Mouse (Mus musculus): ENCODE data around the gene Nisch. TPM values are rescaled to one million over a fixed set of nuclear protein-coding genes. Genes with fewer than 3 reads are reported as not detected.

Gene Nisch
- total and polyA plus RNA-seq, 2 experiments from 2014 or later, result 199 to 300 TPM

DNA sequence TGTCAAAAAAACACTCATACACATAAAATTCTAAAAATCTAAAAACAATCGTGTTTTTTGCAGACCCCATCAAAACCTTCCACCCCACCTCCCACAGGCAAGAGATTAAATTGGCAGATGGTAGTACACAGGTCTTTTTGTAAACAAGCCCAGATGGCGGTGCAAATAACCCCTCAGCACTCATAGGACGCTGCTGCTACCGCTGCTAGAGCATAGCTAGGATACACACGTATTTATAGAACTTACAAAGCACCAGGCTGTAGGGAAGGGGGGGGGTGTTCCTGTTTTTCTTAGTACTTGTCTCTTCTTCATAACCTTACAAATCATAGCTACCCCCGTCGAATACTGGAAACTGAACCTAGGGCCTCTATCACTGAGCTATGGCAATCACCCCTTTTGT lies 23.0 kb downstream of the Nisch start:
- Histone ChIP-seq H3K9ac (no peak overlapping the region), H3K4me1 (ENCODE audit: insufficient read depth) (no peaks in the 10 kb centered on the region), H3K36me3 (ENCODE audit: insufficient read depth) (peaks cover 57% of the 10 kb centered on the region), H3K27me3 (ENCODE audit: insufficient read depth, low read length) (no peaks in the 10 kb centered on the region), H3K9me3 (ENCODE audit: low read length) (no peaks in the 10 kb centered on the region), H3K4me2 (ENCODE audit: low read depth) (no peak overlapping the region), H3K27ac (ENCODE audit: low read depth, low read length) (no peak overlapping the region; the same call in 1 of the 2 replicates), H3K4me3 (ENCODE audit: low read depth, low read length) (no peak overlapping the region)
- no peak for TF ChIP-seq CTCF (IDR thresholded peaks at IDR 0.05; ENCODE audit: low read depth)
- ATAC-seq (peak; percentile 23; the same call in 1 of the 2 replicates), DNase-seq (no peak)
- WGBS, result 58% methylated on average over 7 of the region's 7 CpGs

DNA sequence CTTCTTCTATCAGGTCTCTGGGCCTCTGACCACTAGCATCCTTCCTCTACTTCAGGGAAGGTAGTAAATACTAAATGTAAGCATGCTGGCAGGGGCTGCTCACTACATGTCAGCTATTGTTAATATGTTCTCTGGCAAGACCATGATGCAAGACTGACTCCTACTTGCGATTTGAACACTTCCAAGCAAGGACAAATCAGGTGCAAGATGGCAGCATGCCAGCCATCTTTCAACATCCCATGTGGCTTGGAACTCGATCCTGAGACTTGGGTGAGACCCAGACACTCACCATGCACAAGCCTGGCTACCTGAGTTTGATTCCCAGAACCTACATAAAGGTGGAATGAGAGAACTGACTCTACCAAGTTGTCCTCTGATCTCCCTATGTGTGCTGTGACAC lies 24.8 kb downstream of the Nisch start:
- Histone ChIP-seq H3K27me3 (ENCODE audit: insufficient read depth, low read length) (no peaks in the 10 kb centered on the region), H3K9me3 (ENCODE audit: low read length) (no peaks in the 10 kb centered on the region), H3K36me3 (ENCODE audit: insufficient read depth) (peaks cover 72% of the 10 kb centered on the region), H3K4me3 (ENCODE audit: low read depth, low read length) (no peak overlapping the region), H3K9ac (no peak overlapping the region), H3K4me1 (ENCODE audit: insufficient read depth) (no peaks in the 10 kb centered on the region), H3K27ac (ENCODE audit: low read depth, low read length) (no peak overlapping the region), H3K4me2 (ENCODE audit: low read depth) (no peak overlapping the region)
- no peak for ATAC-seq
- 40% methylated on average over 2 of the region's 2 CpGs for WGBS
- DNase-seq, result no peak
- no peak for TF ChIP-seq CTCF (IDR thresholded peaks at IDR 0.05; ENCODE audit: low read depth)

DNA sequence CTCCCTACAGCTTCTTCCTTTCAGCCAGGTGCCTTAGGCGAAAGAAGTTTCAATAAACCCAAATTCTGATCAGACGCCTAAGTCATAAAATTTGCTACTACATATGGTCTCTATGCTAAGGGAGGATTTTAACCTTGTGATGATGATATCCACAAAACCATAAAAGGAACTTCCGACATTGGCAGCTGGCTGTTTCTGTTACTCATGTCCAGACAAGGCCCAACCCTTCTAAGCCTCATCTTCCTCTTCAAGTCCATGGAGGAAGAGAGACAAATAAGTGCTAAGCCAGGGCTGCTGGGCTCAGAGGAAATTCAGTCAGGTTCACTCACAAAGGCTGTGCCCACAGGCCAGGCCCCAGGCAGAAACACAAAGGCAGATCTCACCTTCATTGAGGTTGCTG lies 27.4 kb downstream of the Nisch start:
- Histone ChIP-seq H3K27me3 (ENCODE audit: insufficient read depth, low read length) (no peaks in the 10 kb centered on the region), H3K4me1 (ENCODE audit: insufficient read depth) (no peaks in the 10 kb centered on the region), H3K27ac (ENCODE audit: low read depth, low read length) (0 out of 2 replicates have a peak overlapping the region, but pooled peaks have one; percentile 15), H3K36me3 (ENCODE audit: insufficient read depth) (peaks cover 90% of the 10 kb centered on the region), H3K4me3 (ENCODE audit: low read depth, low read length) (no peak overlapping the region), H3K9ac (no peak overlapping the region), H3K9me3 (ENCODE audit: low read length) (no peaks in the 10 kb centered on the region), H3K4me2 (ENCODE audit: low read depth) (no peak overlapping the region)
- no peak for TF ChIP-seq CTCF (IDR thresholded peaks at IDR 0.05; ENCODE audit: low read depth)
- ATAC-seq (no peak), DNase-seq (no peak)
- WGBS, result 96% methylated on average over 3 of the region's 3 CpGs

DNA sequence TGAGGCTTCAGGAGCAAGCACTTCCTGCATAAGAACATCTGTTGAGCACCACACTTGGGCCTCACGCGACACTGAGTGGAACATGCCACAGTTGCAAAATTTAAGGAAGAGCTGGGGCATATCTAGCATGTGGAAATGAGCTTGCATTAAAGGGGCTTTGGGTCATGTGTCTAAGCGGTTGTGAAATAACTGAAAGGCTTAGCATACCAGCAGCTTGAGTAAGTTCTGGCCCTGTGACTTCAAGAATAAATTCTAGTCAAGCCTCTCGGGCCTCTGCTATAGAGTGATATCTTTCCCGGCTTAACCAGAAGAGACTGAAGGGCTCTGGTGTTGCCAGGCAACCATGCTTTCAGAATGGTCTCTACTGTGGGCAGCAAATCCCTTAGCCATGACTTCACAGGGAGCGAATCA lies 28.0 kb downstream of the Nisch start:
- Histone ChIP-seq H3K9me3 (ENCODE audit: low read length) (no peaks in the 10 kb centered on the region), H3K9ac (no peak overlapping the region), H3K27ac (ENCODE audit: low read depth, low read length) (no peak overlapping the region), H3K4me1 (ENCODE audit: insufficient read depth) (no peaks in the 10 kb centered on the region), H3K4me3 (ENCODE audit: low read depth, low read length) (no peak overlapping the region), H3K27me3 (ENCODE audit: insufficient read depth, low read length) (no peaks in the 10 kb centered on the region), H3K4me2 (ENCODE audit: low read depth) (no peak overlapping the region), H3K36me3 (ENCODE audit: insufficient read depth) (peaks cover 96% of the 10 kb centered on the region)
- ATAC-seq, result peak; percentile 70
- no peak for TF ChIP-seq CTCF (IDR thresholded peaks at IDR 0.05; ENCODE audit: low read depth)
- WGBS, result 49% methylated on average over 6 of the region's 6 CpGs
- DNase-seq, result no peak

DNA sequence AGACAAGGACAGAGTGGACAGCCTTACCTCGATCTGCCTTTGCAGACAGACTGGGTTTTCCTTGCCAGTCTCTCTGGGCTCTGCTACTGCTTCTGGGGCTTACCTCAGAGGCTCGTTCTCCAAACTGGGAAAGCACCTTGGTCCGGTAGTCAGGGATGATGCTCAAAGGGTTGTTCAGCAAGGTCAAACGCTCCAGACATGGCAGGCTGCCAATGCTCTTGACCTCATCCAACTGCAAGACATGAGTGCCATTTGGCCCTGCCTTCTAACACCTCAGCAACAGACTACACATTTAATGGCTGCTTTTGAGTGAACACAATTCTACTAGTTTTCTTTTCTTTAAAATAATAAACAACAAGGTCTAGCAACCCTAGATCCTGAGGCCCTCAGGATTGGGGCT lies 30.1 kb downstream of the Nisch start:
- WGBS, result 84% methylated on average over 4 of the region's 4 CpGs
- H3K9me3 ChIP-seq (ENCODE audit: low read length), result no peaks in the 10 kb centered on the region
- no peak overlapping the region for H3K4me3 ChIP-seq (ENCODE audit: low read depth, low read length)
- H3K27me3 ChIP-seq (ENCODE audit: insufficient read depth, low read length), result no peaks in the 10 kb centered on the region
- no peaks in the 10 kb centered on the region for H3K4me1 ChIP-seq (ENCODE audit: insufficient read depth)
- H3K36me3 ChIP-seq (ENCODE audit: insufficient read depth), result peaks cover 98% of the 10 kb centered on the region
- no peak overlapping the region for H3K9ac ChIP-seq
- no peak overlapping the region for H3K4me2 ChIP-seq (ENCODE audit: low read depth)
- TF ChIP-seq CTCF (IDR thresholded peaks at IDR 0.05; ENCODE audit: low read depth), result no peak
- no peak for ATAC-seq
- DNase-seq, result no peak
- no peak overlapping the region for H3K27ac ChIP-seq (ENCODE audit: low read depth, low read length)

DNA sequence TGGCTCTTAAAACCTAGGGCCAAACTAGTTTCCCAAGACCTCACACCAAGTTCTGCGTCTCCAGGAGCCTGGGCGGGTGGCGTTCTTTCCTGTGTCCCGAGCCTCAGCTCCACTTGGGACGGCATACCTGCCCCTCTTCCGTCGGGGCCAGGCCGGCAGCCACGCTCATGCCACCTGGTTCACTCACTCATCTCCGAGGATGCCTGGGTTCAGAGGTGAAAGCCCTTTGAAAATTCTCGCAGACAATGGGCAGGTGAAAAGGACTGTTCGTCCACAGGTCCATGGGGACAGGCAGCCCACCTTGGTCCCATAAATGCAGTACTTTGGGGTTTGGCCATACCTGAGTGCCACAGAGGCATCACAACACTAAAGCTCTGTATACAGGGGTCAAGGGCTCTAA lies 32.6 kb downstream of the Nisch start:
- Histone ChIP-seq H3K4me3 (ENCODE audit: low read depth, low read length) (no peak overlapping the region), H3K9ac (no peak overlapping the region), H3K27ac (ENCODE audit: low read depth, low read length) (no peak overlapping the region), H3K27me3 (ENCODE audit: insufficient read depth, low read length) (no peaks in the 10 kb centered on the region), H3K4me2 (ENCODE audit: low read depth) (no peak overlapping the region), H3K36me3 (ENCODE audit: insufficient read depth) (peaks cover 98% of the 10 kb centered on the region), H3K9me3 (ENCODE audit: low read length) (no peaks in the 10 kb centered on the region), H3K4me1 (ENCODE audit: insufficient read depth) (no peaks in the 10 kb centered on the region)
- 94% methylated on average over 12 of the region's 12 CpGs for WGBS
- no peak for TF ChIP-seq CTCF (IDR thresholded peaks at IDR 0.05; ENCODE audit: low read depth)
- no peak for ATAC-seq
- DNase-seq, result no peak

DNA sequence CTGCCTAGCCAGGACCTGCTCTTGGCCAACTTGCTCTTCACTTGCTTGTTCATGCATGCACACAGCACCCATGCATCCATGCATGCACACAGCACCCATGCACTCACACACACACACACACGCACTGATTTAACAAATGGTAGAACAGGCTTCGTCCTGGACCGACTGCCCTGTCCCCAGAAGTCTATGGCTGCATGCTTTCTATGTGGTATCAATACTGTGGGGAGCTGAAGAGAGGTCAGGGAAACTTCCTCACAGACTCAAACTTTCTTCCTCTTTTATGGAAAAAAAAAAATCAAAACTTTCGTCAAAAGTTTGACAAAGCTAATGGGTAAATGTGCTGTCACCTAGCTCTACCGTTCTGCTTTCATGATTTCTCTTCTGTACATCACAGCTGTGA lies 33.2 kb downstream of the Nisch start:
- Histone ChIP-seq H3K4me3 (ENCODE audit: low read depth, low read length) (no peak overlapping the region), H3K9ac (no peak overlapping the region), H3K36me3 (ENCODE audit: insufficient read depth) (peaks cover 98% of the 10 kb centered on the region), H3K9me3 (ENCODE audit: low read length) (no peaks in the 10 kb centered on the region), H3K27ac (ENCODE audit: low read depth, low read length) (no peak overlapping the region), H3K4me2 (ENCODE audit: low read depth) (no peak overlapping the region), H3K27me3 (ENCODE audit: insufficient read depth, low read length) (no peaks in the 10 kb centered on the region), H3K4me1 (ENCODE audit: insufficient read depth) (no peaks in the 10 kb centered on the region)
- WGBS, result 89% methylated on average over 5 of the region's 5 CpGs
- ATAC-seq, result no peak
- DNase-seq, result no peak
- TF ChIP-seq CTCF (IDR thresholded peaks at IDR 0.05; ENCODE audit: low read depth), result no peak
